ENCODE assay signal across 15 mouse cellular contexts in genomic region chr13:113418632-113419031, GRCm38 (mm10).
DNase-seq lines count a peak whose midpoint lies in the region; ATAC-seq and TF ChIP-seq lines count a peak whose summit lies in the region.
"Had no signal": no experiment of that assay in that cellular context is flagged by ENCODE, and none has a peak within 500 bp of the region (broad histone marks: within the 10 kb centered on the region; RNA-seq: fewer than 3 reads in every experiment).

No protein-coding gene starts in this region.

- peaks cover 13% of the 10 kb centered on the region for H3K4me1 ChIP-seq in forebrain, embryonic 14.5 days (ENCODE audit: control insufficient read depth, insufficient read depth, low read length)
- H3K4me1 ChIP-seq in forebrain, embryonic 12.5 days: peaks cover 3% of the 10 kb centered on the region; the same call in 1 of the 2 replicates
- no peaks in the 10 kb centered on the region for H3K4me1 ChIP-seq in kidney, adult 2 months (ENCODE audit: control insufficient read depth, insufficient read depth, low read length)
- peaks cover 12% of the 10 kb centered on the region for H3K4me1 ChIP-seq in lung, embryonic 16.5 days (replicated peaks; ENCODE audit: control insufficient read depth, insufficient read depth, low read length)
- peaks cover 7% of the 10 kb centered on the region for H3K4me1 ChIP-seq in stomach, embryonic 15.5 days
- H3K4me1 ChIP-seq: neural tube, embryonic 12.5 days had no signal

- DNase-seq in forebrain, embryonic 14.5 days (ENCODE audit: low spot score): peak; percentile 46
- no peak for DNase-seq in kidney, adult 2 months
- DNase-seq in kidney, adult 9 months: no peak
- DNase-seq in lung, postnatal 14 days: no peak
- DNase-seq: adrenal gland, postnatal 25 days; liver, embryonic 13.5 days; right cerebral cortex, postnatal 4 days had no signal

- ATAC-seq in forebrain, embryonic 14.5 days: peak; percentile 42; the same call in 1 of the 2 replicates
- no peak for ATAC-seq in forebrain, embryonic 12.5 days (ENCODE audit: low FRiP score)
- peak; percentile 23; the same call in 1 of the 2 replicates for ATAC-seq in lung, embryonic 16.5 days (ENCODE audit: low read depth)
- ATAC-seq in stomach, embryonic 15.5 days (ENCODE audit: insufficient read depth, low FRiP score, low read depth): no peak
- no peak for ATAC-seq in CD4-positive, CD25-positive, alpha-beta regulatory T cell, adult 4 months
- ATAC-seq: midbrain, embryonic 16.5 days had no signal

- no peak for TF ChIP-seq POLR2A in kidney, adult 2 months (IDR thresholded peaks at IDR 0.05; ENCODE audit: low read depth, low read length)

- H3K27me3 ChIP-seq in forebrain, embryonic 14.5 days (replicated peaks; ENCODE audit: control insufficient read depth, insufficient read depth, low read length): no peaks in the 10 kb centered on the region
- no peaks in the 10 kb centered on the region for H3K27me3 ChIP-seq in forebrain, embryonic 12.5 days
- H3K27me3 ChIP-seq in kidney, adult 2 months (replicated peaks; ENCODE audit: control insufficient read depth, insufficient read depth, low read length): no peaks in the 10 kb centered on the region
- no peaks in the 10 kb centered on the region for H3K27me3 ChIP-seq in lung, embryonic 16.5 days (ENCODE audit: control insufficient read depth, insufficient read depth, low read depth, low read length)
- no peaks in the 10 kb centered on the region for H3K27me3 ChIP-seq in stomach, embryonic 15.5 days (replicated peaks)
- H3K27me3 ChIP-seq: liver, embryonic 13.5 days; neural tube, embryonic 12.5 days had no signal

- H3K9ac ChIP-seq in forebrain, embryonic 14.5 days (ENCODE audit: low read length): no peak overlapping the region
- H3K9ac ChIP-seq in forebrain, embryonic 12.5 days: no peak overlapping the region
- H3K9ac ChIP-seq in lung, embryonic 16.5 days (ENCODE audit: low read length): no peak overlapping the region
- no peak overlapping the region for H3K9ac ChIP-seq in stomach, embryonic 15.5 days
- H3K9ac ChIP-seq: hindbrain, embryonic 14.5 days; liver, embryonic 13.5 days; neural tube, embryonic 12.5 days had no signal

- no peak for TF ChIP-seq CTCF in kidney, adult 2 months (conservative IDR thresholded peaks at IDR 0.05; ENCODE audit: insufficient read depth, insufficient read length, low read depth, low read length)

- WGBS in forebrain, embryonic 14.5 days: 29% methylated on average over 3 of the region's 3 CpGs
- WGBS in forebrain, embryonic 12.5 days: 75% methylated on average over 3 of the region's 3 CpGs
- 79% methylated on average over 3 of the region's 3 CpGs for WGBS in kidney, adult 2 months
- WGBS in lung, embryonic 16.5 days: 64% methylated on average over 3 of the region's 3 CpGs
- 71% methylated on average over 3 of the region's 3 CpGs for WGBS in stomach, embryonic 15.5 days

- H3K36me3 ChIP-seq in forebrain, embryonic 14.5 days (ENCODE audit: control insufficient read depth, insufficient read depth, low read length): no peaks in the 10 kb centered on the region
- H3K36me3 ChIP-seq in forebrain, embryonic 12.5 days (replicated peaks): no peaks in the 10 kb centered on the region
- H3K36me3 ChIP-seq in kidney, adult 2 months (ENCODE audit: control insufficient read depth, insufficient read depth, low read length): no peaks in the 10 kb centered on the region
- H3K36me3 ChIP-seq in lung, embryonic 16.5 days (ENCODE audit: control insufficient read depth, insufficient read depth, low read length): no peaks in the 10 kb centered on the region
- no peaks in the 10 kb centered on the region for H3K36me3 ChIP-seq in stomach, embryonic 15.5 days
- H3K36me3 ChIP-seq: liver, embryonic 13.5 days; neural tube, embryonic 12.5 days had no signal

- H3K4me3 ChIP-seq in forebrain, embryonic 14.5 days (ENCODE audit: low read depth, low read length): no peak overlapping the region
- H3K4me3 ChIP-seq in forebrain, embryonic 12.5 days (replicated peaks): no peak overlapping the region
- H3K4me3 ChIP-seq in kidney, adult 2 months (ENCODE audit: insufficient read depth, low read depth, low read length): no peak overlapping the region
- H3K4me3 ChIP-seq in lung, embryonic 16.5 days (ENCODE audit: low read length): no peak overlapping the region
- no peak overlapping the region for H3K4me3 ChIP-seq in stomach, embryonic 15.5 days (replicated peaks)
- H3K4me3 ChIP-seq: erythroblast, embryonic 14.5 days; liver, embryonic 13.5 days; neural tube, embryonic 12.5 days had no signal

- H3K27ac ChIP-seq in forebrain, embryonic 14.5 days (ENCODE audit: low read depth, low read length): no peak overlapping the region
- H3K27ac ChIP-seq in forebrain, embryonic 12.5 days: no peak overlapping the region
- peak overlapping the region; percentile 64; the same call in 1 of the 2 replicates for H3K27ac ChIP-seq in kidney, adult 2 months (ENCODE audit: insufficient read depth, low read depth, low read length)
- H3K27ac ChIP-seq in lung, embryonic 16.5 days (ENCODE audit: low read length): peak overlapping the region; percentile 54
- peak overlapping the region; percentile 64; the same call in 1 of the 2 replicates for H3K27ac ChIP-seq in stomach, embryonic 15.5 days
- H3K27ac ChIP-seq: hindbrain, embryonic 14.5 days; liver, embryonic 13.5 days; neural tube, embryonic 12.5 days had no signal

- H3K9me3 ChIP-seq in forebrain, embryonic 14.5 days (replicated peaks; ENCODE audit: control insufficient read depth, low read length): no peaks in the 10 kb centered on the region
- no peaks in the 10 kb centered on the region for H3K9me3 ChIP-seq in forebrain, embryonic 12.5 days
- H3K9me3 ChIP-seq in lung, embryonic 16.5 days (ENCODE audit: control insufficient read depth, low read length): no peaks in the 10 kb centered on the region
- H3K9me3 ChIP-seq in stomach, embryonic 15.5 days: no peaks in the 10 kb centered on the region; the same call in 1 of the 2 replicates
- H3K9me3 ChIP-seq: liver, embryonic 13.5 days; neural tube, embryonic 12.5 days had no signal

- H3K4me2 ChIP-seq in forebrain, embryonic 14.5 days (ENCODE audit: low read length): no peak overlapping the region
- no peak overlapping the region for H3K4me2 ChIP-seq in forebrain, embryonic 12.5 days
- no peak overlapping the region for H3K4me2 ChIP-seq in lung, embryonic 16.5 days (ENCODE audit: low read depth, low read length)
- no peak overlapping the region for H3K4me2 ChIP-seq in stomach, embryonic 15.5 days
- H3K4me2 ChIP-seq: hindbrain, embryonic 14.5 days; liver, embryonic 13.5 days; neural tube, embryonic 12.5 days had no signal

Comparison
In these comparisons a context has a peak if more than half of its experiments do, and no peak if none do; other contexts are left out.
1. ATAC-seq: peak in forebrain, embryonic 14.5 days (single experiment) and lung, embryonic 16.5 days (single experiment); none in forebrain, embryonic 12.5 days (single experiment), stomach, embryonic 15.5 days (single experiment) and CD4-positive, CD25-positive, alpha-beta regulatory T cell, adult 4 months (single experiment).
2. H3K27ac ChIP-seq: peak in kidney, adult 2 months (single experiment), lung, embryonic 16.5 days (single experiment) and stomach, embryonic 15.5 days (single experiment); none in forebrain, embryonic 14.5 days (single experiment) and forebrain, embryonic 12.5 days (single experiment).